Mouse (Mus musculus): ENCODE measurements around the gene Naa35.

DNA sequence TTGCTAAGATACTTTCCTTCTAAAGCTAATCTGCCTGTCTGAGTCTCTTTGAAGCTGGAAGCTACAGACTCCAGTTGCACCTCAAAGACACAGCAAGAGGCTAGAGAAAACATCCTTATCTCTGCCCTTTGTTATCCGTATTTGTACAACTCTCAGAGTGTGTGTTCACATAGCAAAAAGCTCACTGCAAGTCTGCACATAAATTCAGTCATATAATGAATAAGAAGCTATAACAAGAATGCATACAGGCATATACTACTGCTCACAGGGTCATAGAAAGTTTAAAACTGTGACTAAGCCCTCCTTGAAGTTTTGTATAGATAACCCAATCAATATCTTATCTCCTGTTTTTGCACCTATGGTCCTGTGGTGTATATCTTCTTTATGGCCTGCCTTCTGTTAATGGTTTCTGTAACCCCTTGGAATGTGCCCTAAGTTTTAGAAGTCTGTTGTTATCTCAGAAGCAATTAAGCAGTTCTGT is 35.7 kb upstream of the Naa35 start:
- TF ChIP-seq CTCF (IDR thresholded peaks at IDR 0.05; ENCODE audit: low read depth, low read length) (no peak), POLR2A (IDR thresholded peaks at IDR 0.05; ENCODE audit: borderline replicate concordance, low read depth, low read length) (no peak)

All from bone marrow macrophage, adult 2 months (primary cell).